ENCODE assay signal across 11 mouse cellular contexts in the genomic region with DNA sequence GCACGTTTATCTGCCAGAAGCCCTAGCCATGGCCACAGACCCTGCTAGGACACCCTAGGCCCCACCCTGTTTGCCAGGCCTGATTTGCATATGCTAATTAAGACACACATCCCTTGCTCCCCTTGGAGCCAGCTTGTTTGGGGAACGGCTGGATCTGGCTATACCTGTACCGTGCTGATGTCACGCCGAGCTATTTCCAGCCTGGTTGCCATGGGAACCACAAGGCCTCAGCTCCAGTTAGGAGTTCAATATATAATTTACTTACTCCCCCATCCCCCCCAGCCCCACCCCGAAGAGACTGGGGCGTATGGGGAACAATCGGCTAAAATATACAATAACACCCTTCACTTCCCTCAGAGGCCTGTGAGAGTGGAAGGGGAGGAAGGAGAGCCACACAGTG. TPM values are rescaled to one million over a fixed set of nuclear protein-coding genes. Genes with fewer than 3 reads are reported as not detected.
DNase-seq lines count a peak whose midpoint lies in the region; ATAC-seq lines count a peak whose summit lies in the region.
"Had no signal": no experiment of that assay in that cellular context is flagged by ENCODE, and none has a peak within 500 bp of the region (broad histone marks: within the 10 kb centered on the region; RNA-seq: fewer than 3 reads in every experiment).

No protein-coding gene starts in this region.

- H3K4me1 ChIP-seq in forebrain, embryonic 16.5 days (replicated peaks; ENCODE audit: control insufficient read depth, insufficient read depth, low read length), result peaks cover 59% of the 10 kb centered on the region
- peaks cover 81% of the 10 kb centered on the region for H3K4me1 ChIP-seq in limb, embryonic 13.5 days

- H3K9ac ChIP-seq in forebrain, embryonic 16.5 days (replicated peaks; ENCODE audit: low read depth, low read length), result peak overlapping the region; percentile 33
- H3K9ac ChIP-seq in limb, embryonic 13.5 days, result 0 out of 2 replicates have a peak overlapping the region, but pooled peaks have one; percentile 8
- H3K9ac ChIP-seq: limb, embryonic 15.5 days had no signal

- peak; percentile 55 for ATAC-seq in forebrain, embryonic 16.5 days
- ATAC-seq in limb, embryonic 13.5 days (ENCODE audit: low FRiP score, low read depth), result no peak
- no peak for ATAC-seq in monocyte, adult 5-6 weeks (replicated peaks; ENCODE audit: insufficient number of reproducible peaks, low FRiP score, low TSS enrichment, poor library complexity, severe bottlenecking)

- no peaks in the 10 kb centered on the region for H3K36me3 ChIP-seq in forebrain, embryonic 16.5 days (ENCODE audit: control insufficient read depth, insufficient read depth)
- peaks cover 11% of the 10 kb centered on the region for H3K36me3 ChIP-seq in limb, embryonic 13.5 days

- H3K27me3 ChIP-seq in forebrain, embryonic 16.5 days (replicated peaks; ENCODE audit: control insufficient read depth, insufficient read depth, low read length), result no peaks in the 10 kb centered on the region
- H3K27me3 ChIP-seq in limb, embryonic 13.5 days, result peaks cover 32% of the 10 kb centered on the region

- H3K4me3 ChIP-seq in forebrain, embryonic 16.5 days (replicated peaks; ENCODE audit: low read length), result no peak overlapping the region
- no peak overlapping the region for H3K4me3 ChIP-seq in limb, embryonic 13.5 days
- H3K4me3 ChIP-seq: limb, embryonic 15.5 days had no signal

- DNase-seq in layer of hippocampus, adult 11-12 months (ENCODE audit: low spot score), result peak; percentile 60
- DNase-seq in layer of hippocampus, adult 9-10 months (ENCODE audit: low spot score), result no peak
- DNase-seq in right cerebral cortex, postnatal 10 days (ENCODE audit: low spot score in 2 of 2), result peak; percentile 85 to 92
- DNase-seq in heart, postnatal 25 days (ENCODE audit: low spot score), result no peak
- no peak for DNase-seq in cerebellum, adult 9-11 months
- DNase-seq: B cell, adult 2 months; kidney, adult 11 months had no signal

- 25% methylated on average over 8 of the region's 8 CpGs for WGBS in forebrain, embryonic 16.5 days
- 43% methylated on average over 8 of the region's 8 CpGs for WGBS in limb, embryonic 13.5 days

- peak overlapping the region; percentile 35 for H3K4me2 ChIP-seq in forebrain, embryonic 16.5 days (ENCODE audit: low read length)
- no peak overlapping the region for H3K4me2 ChIP-seq in limb, embryonic 13.5 days (replicated peaks)
- H3K4me2 ChIP-seq: limb, embryonic 15.5 days had no signal

- intact Hi-C loops in heart, postnatal 25 days (cut with DNase I), result no loop called here

- H3K9me3 ChIP-seq in forebrain, embryonic 16.5 days (ENCODE audit: control insufficient read depth, low read length), result no peaks in the 10 kb centered on the region
- H3K9me3 ChIP-seq in limb, embryonic 13.5 days, result peaks cover 3% of the 10 kb centered on the region; the same call in 1 of the 2 replicates
- H3K9me3 ChIP-seq: limb, embryonic 15.5 days had no signal

- peak overlapping the region; percentile 61 for H3K27ac ChIP-seq in forebrain, embryonic 16.5 days (ENCODE audit: low read length)
- peak overlapping the region; percentile 10; the same call in 1 of the 2 replicates for H3K27ac ChIP-seq in limb, embryonic 13.5 days
- H3K27ac ChIP-seq: limb, embryonic 15.5 days had no signal

RNA-seq across cellular contexts. Expression of a gene that starts 45.9 kb away (rescaled TPM):
- polyA plus RNA-seq in forebrain, embryonic 16.5 days (2015; fragmentation: Nextera tagmentation; extraction: Ambion mirVana), result 18.3 and 18.6 TPM in 2 replicates
- polyA plus RNA-seq in limb, embryonic 13.5 days (2015; fragmentation: Nextera tagmentation; extraction: Ambion mirVana), result 13.9 and 14.3 TPM in 2 replicates
- total RNA-seq in heart, postnatal 25 days (2021), result 10 to 100 TPM; 52.2 to 55.8 TPM
- 77.4 to 104 TPM (median 81.3 TPM) in 3 replicates for total RNA-seq in monocyte, adult 5-6 weeks (2017)

Comparison
In these comparisons a context has a peak if more than half of its experiments do, and no peak if none do; other contexts are left out.
1. DNase-seq: peak in layer of hippocampus, adult 11-12 months (single experiment) and right cerebral cortex, postnatal 10 days (2 of 2); none in layer of hippocampus, adult 9-10 months (single experiment), heart, postnatal 25 days (single experiment) and cerebellum, adult 9-11 months (single experiment).